Mouse (Mus musculus) large intestine, adult 2 months (tissue): Measurements from ENCODE around the gene Tufm. TPM values are rescaled to one million over a fixed set of nuclear protein-coding genes. Genes with fewer than 3 reads are reported as not detected.

Experiments used
- DNase-seq: peaks from one replicate; pipeline ENCODE4 v3.0.0-alpha.2; 2012; ENCODE audit warnings: low read depth, low spot score
- WGBS: fragments of 180-500 bp; shearing (Covaris S2); methylation state at CpG from one replicate; pipeline ENCODE4 v1.1.7; 2018; 5-methylcytosine and 5-hydroxymethylcytosine counted together
- polyA plus RNA-seq: library from polyadenylated mRNA; depleted of rRNA; stranded (reverse); fragments of >200 nt; gene quantifications from 2 replicates; pipeline ENCODE4 v1.2.3, GENCODE M21; 2012

Tufm gene
- polyA plus RNA-seq, 1 experiment: 163 TPM

DNA sequence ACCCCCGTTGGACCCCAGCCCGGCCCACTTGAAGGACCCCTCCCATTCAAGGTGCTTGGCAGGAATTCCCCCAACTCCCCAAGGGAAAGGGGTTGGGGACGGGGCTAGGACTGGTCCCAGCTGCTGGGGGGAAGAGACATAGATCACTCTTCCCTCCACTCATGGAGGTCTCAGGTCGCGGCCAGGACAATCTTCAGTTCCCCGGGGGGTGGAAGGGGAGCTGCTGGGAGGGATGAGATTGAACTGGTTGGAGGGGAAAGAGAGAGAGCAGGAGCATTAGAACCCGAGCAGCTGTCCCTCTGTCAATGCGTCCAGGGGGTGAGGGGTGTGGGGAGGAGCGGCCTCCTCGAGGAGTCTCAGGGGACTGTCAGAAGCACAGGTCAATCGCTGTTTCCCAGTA lies 4.8 kb downstream of the Tufm start:
- WGBS: 65% methylated on average over 11 of the region's 11 CpGs
- DNase-seq: no peak

- DNase-seq: no peak
- 62% methylated on average over 6 of the region's 6 CpGs for WGBS
Measured at GRCm38 (mm10) chr7:126494120-126494519, 7.0 kb downstream of the Tufm start.

GRCm38 (mm10) chr7:126496475-126496874 lies 9.3 kb downstream of the Tufm start:
- WGBS: 79% methylated on average over 5 of the region's 5 CpGs

GRCm38 (mm10) chr7:126497966-126498365 lies 10.8 kb downstream of the Tufm start:
- DNase-seq: no peak
- WGBS: 91% methylated on average over 12 of the region's 12 CpGs

More at GRCm38 (mm10) chr7:126496475-126496874, 9.3 kb downstream of the Tufm start:
- no peak for DNase-seq

GRCm38 (mm10) chr7:126499416-126499815 lies 12.3 kb downstream of the Tufm start:
- no peak for DNase-seq
- 88% methylated on average over 7 of the region's 7 CpGs for WGBS

GRCm38 (mm10) chr7:126501684-126502022 lies 14.5 kb downstream of the Tufm start:
- 1% methylated on average over 9 of the region's 9 CpGs for WGBS

DNA sequence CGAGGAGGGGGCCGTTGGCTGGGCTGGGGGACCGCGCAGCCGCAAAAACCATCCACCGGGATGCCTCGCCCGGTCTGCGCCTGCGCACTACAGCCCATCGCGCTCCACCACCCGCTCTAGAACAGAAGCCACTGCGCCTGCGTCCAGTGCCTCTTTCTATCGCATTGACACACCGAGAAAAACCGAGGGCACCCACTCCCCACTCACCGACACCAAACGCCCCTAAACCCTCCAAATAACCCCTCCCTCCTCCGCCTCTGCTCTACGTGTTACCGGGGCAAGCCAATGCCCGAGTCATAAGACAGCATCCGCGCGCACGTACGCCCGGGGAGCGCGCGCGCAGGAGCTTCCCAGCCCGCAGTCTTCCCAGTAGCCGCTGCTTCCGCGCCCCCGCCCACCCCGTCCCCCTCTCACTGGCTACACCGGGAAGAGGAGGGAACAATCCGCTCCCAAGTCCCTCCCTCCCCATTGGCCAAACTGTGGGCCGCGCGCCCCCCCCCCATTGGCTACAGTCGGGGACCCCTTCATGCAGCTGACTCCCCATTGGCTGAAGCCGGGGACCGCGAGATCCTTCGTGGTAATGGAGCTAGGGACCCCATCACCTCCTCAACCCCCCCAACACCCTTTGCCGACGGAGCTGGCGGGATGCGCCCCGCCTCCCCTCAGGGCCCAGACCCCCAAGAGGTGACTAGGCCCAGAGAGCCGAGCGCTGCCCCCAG lies 15.0 kb downstream of the Tufm start:
- DNase-seq: no peak
- under 1% methylated on average over 56 of the region's 57 CpGs for WGBS

More at GRCm38 (mm10) chr7:126501684-126502022, 14.5 kb downstream of the Tufm start:
- DNase-seq: no peak

DNA sequence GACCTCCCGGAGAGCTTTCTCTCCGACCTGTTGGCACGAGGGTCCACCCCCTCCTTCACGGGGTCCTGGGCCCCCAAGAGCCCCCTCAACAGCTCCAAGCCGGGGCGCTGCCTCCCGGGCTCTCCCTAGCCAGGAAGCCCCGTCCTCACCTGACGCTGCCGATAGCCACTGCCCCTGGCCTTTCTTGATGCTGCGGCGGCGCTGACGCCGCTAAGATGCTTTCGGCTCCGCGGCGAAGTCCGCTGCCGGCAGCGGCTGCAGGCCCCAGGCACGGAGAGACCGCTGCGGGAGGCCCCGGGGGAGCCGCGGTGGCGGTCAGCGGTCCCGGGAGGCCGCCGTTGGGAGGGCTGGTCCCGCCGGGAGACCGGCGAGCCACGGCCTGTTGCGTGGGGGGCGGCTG lies 15.6 kb downstream of the Tufm start:
- no peak for DNase-seq
- WGBS: under 1% methylated on average over 40 of the region's 40 CpGs

GRCm38 (mm10) chr7:126503273-126503878 lies 16.2 kb downstream of the Tufm start, which contains the start of gene Atxn2l:
Gene Atxn2l (minus strand): TSS chr7:126503437.
- WGBS: under 1% methylated on average over 67 of the region's 72 CpGs

GRCm38 (mm10) chr7:126504913-126505312 lies 17.8 kb downstream of the Tufm start:
- WGBS: 35% methylated on average over 2 of the region's 2 CpGs
- DNase-seq: no peak

More at GRCm38 (mm10) chr7:126503273-126503878, 16.2 kb downstream of the Tufm start, which contains the start of gene Atxn2l:
- peak; percentile 94 for DNase-seq

DNA sequence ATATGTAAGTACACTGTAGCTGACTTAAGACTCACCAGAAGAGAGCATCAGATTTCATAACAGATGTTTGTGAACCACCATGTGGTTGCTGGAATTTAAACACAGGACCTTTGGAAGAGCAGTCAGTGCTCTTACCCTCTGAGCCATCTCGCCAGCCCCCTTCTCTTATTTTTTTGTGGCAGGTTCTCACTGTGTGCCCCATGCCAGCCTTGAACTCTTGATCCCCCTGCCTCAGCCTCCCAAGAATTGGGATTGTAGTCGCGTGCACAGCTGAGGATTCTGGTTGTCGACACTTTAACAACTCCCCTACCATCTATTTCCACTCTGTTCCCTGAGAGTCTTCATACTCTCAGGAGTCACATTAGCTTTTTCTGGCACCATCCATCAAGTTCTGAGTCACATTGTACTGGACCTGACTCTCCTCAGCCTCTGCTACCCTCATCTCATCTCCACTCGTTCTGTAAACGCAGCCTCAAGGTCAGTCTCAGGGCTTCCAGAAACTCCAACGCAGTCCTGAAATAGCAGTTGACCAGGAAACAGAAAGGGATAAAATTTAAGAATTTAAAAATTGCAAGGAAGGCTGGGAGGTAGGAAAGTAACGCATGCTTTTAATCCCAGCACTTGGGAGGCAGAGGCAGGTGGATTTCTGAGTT lies 20.1 kb downstream of the Tufm start:
- 71% methylated on average over 8 of the region's 8 CpGs for whole genome bisulfite sequencing
- no peak for DNase-seq

GRCm38 (mm10) chr7:126511287-126511686 lies 24.1 kb downstream of the Tufm start:
- 58% methylated on average over 3 of the region's 3 CpGs for WGBS
- DNase-seq: no peak

GRCm38 (mm10) chr7:126518261-126518941 lies 31.2 kb downstream of the Tufm start:
- WGBS: 77% methylated on average over 5 of the region's 5 CpGs
- DNase-seq: no peak

- no peak for DNase-seq
- whole genome bisulfite sequencing: 60% methylated on average over 2 of the region's 2 CpGs
Measured at GRCm38 (mm10) chr7:126519513-126519912, 32.4 kb downstream of the Tufm start.

GRCm38 (mm10) chr7:126523316-126523715 lies 36.2 kb downstream of the Tufm start:
- WGBS: 79% methylated on average over 3 of the region's 3 CpGs

DNA sequence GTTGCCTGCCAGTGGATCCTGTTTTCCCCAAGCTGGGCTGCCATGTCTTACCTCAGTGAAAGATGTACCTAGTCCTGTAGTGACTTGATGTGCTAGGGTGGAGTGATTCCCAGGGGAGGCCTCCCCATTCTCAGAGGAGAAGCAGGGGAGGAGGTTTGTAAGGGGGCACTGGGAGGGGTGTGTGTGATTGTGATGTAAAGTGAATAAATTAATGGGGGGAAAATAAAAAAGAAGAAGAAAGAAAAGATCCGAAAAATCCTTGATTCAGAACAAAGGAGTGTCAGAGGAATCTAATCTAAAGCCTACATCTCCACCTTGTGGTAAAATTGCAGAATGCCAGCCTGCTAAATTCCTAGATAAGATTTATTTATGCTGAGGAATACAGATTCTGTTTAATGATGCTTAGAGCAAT lies 41.0 kb downstream of the Tufm start:
- 0% methylated on average over 1 of the region's 1 CpGs for WGBS
- DNase-seq: no peak

More at GRCm38 (mm10) chr7:126523316-126523715, 36.2 kb downstream of the Tufm start:
- DNase-seq: no peak

- no peak for DNase-seq
- WGBS: 81% methylated on average over 1 of the region's 1 CpGs
Measured at GRCm38 (mm10) chr7:126533434-126533833, 46.3 kb downstream of the Tufm start.

DNA sequence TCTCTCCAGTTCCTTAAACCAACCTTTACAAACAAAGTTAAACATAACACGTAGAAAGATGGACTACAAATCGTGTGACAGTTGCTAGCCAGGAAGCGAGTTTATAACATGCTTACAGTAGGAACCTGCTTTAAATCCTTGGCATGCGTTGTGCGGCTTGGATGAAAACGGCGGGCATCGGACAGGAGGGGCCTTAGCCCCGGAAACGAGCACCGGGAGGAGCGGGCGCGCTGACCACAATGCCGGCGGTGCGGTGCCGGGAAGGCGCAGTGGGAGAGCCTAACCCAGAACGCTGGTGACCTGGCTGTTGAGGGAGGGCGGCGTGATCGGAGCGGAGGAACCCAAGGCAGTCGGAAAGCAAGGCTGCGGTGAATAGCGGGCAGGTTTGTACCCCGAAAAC lies 48.6 kb downstream of the Tufm start:
- WGBS: 1% methylated on average over 28 of the region's 28 CpGs
- no peak for DNase-seq

DNA sequence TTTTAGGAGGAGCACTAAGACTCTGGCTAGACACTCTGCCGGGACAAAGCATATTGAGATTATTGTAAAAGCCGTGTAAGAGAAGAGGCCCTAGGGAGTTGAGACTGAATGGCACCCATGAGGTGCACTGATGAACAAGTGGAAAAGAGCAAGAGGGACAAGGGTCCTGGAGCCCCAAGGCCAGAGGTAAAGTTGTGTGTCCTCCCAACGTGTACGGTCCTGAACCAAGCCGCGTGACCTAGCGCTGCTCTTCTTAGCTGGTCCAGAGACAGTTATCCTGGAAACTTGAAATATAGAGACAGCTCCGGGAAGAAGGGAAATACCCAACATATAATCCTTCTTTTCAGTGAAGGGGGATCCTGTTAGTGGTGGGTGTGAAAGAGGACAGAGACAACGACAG lies 49.3 kb downstream of the Tufm start:
- 65% methylated on average over 9 of the region's 9 CpGs for WGBS
- no peak for DNase-seq
